Mouse (Mus musculus) forebrain, embryonic 15.5 days (tissue): ENCODE data around the gene Gm5157. TPM values are rescaled to one million over a fixed set of nuclear protein-coding genes. Genes with fewer than 3 reads are reported as not detected.
"Not testable (repeated sequence)": the region's sequence is repeated elsewhere in the genome, so short reads cannot be mapped to it uniquely, and the experiment has no call there.

Experiments
- ATAC-seq: fragments of 200-750 bp; cut with Nextera tagmentation; replicated peaks from 2 replicates; pipeline ENCODE4 v1.8.0; 2017; ENCODE audit warnings: mild to moderate bottlenecking, moderate TSS enrichment, moderate library complexity
- H3K27ac ChIP-seq: fragments of 300-500 bp; sonication (generic); replicated peaks from 2 replicates; pipeline ENCODE4 v1.5.1; 2015; ENCODE audit warnings: mild to moderate bottlenecking, inconsistent platforms
- H3K27me3 ChIP-seq: fragments of 300-500 bp; sonication (generic); 2 replicates; pipeline ENCODE4 v1.6.1; 2015; ENCODE audit warnings: inconsistent platforms
- H3K36me3 ChIP-seq: fragments of 300-500 bp; sonication (generic); 2 replicates; pipeline ENCODE4 v1.6.1; 2015; ENCODE audit warnings: mild to moderate bottlenecking, inconsistent platforms
- H3K4me1 ChIP-seq: fragments of 300-500 bp; sonication (generic); 2 replicates; pipeline ENCODE4 v1.6.1; 2015; ENCODE audit warnings: inconsistent platforms
- H3K4me2 ChIP-seq: fragments of 300-500 bp; sonication (generic); replicated peaks from 2 replicates; pipeline ENCODE4 v1.6.1; 2015; ENCODE audit warnings: mild to moderate bottlenecking, inconsistent platforms
- H3K4me3 ChIP-seq: fragments of 300-500 bp; sonication (generic); 2 replicates; pipeline ENCODE4 v1.5.1; 2015; ENCODE audit warnings: mild to moderate bottlenecking, inconsistent platforms
- H3K9ac ChIP-seq: fragments of 300-500 bp; sonication (generic); replicated peaks from 2 replicates; pipeline ENCODE4 v1.6.1; 2015; ENCODE audit warnings: mild to moderate bottlenecking, inconsistent platforms
- H3K9me3 ChIP-seq: fragments of 300-500 bp; sonication (generic); 2 replicates; pipeline ENCODE4 v1.6.1; 2016; ENCODE audit warnings: inconsistent platforms
- WGBS: fragments of 180-500 bp; shearing (Covaris S2); methylation state at CpG from one replicate; pipeline ENCODE4 v1.1.7; 2015; ENCODE audit warnings: mixed read lengths; 5-methylcytosine and 5-hydroxymethylcytosine counted together
- polyA plus RNA-seq: library from polyadenylated mRNA; unstranded; fragments of >200 nt; fragmentation: Nextera tagmentation; extraction: Ambion mirVana; gene quantifications from 2 replicates; pipeline ENCODE4 v1.2.1, GENCODE M21; 2015

Gm5157 gene
- polyA plus RNA-seq, result not detected in 2 replicates

DNA sequence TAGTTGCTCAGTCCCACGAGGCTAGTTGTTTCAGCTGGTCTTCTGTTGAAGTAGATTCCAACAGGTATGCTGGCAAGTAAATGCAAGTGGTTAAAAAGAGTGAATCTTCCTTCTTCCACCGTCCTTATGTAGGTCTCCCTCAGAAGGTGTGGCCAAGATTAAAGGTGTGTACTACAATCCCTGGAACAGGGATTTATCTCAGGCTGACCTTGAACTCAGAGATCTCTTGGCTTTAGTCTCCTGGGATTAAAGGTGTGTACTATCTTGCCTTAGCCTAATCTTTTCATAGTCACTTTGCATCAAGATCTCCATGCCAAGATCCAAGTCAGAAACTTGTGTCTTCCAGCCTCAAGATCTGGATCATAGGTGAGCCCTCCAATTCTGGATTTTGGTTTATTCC is at the start of gene Gm5157:
Gene Gm5157, minus strand, starts transcription at position 101 of the 400 bp plus-strand sequence.
- not testable (repeated sequence) for ATAC-seq, H3K4me1 ChIP-seq, H3K4me2 ChIP-seq, H3K27me3 ChIP-seq, H3K9me3 ChIP-seq, H3K9ac ChIP-seq, H3K4me3 ChIP-seq, H3K36me3 ChIP-seq, H3K27ac ChIP-seq
- 41% methylated on average over 1 of the region's 2 CpGs for WGBS

DNA sequence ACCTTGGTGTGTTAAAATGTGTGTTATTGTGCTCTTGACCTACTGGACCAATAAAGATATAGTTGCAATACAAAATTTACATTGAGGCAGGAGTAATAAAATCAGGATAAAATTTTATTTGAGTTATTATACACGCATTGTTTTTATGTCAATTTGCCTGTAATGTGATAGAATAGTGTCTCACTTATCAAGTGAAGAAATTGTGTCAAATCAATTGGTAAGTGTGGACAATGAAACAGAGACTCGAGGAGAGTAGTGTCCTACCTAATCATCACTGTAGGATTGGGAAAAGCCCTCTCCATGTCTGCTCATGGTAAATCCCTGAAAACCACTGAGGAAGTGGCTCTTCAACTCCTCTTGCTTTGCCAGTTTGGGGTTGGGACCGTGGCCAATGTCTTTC is 28.3 kb downstream of the Gm5157 start, which contains the start of gene Vmn1r123:
Gene Vmn1r123, plus strand, starts transcription at position 301 of the 400 bp plus-strand sequence.
- H3K4me1 ChIP-seq, H3K9ac ChIP-seq, ATAC-seq, H3K4me3 ChIP-seq, H3K27ac ChIP-seq, H3K36me3 ChIP-seq, H3K4me2 ChIP-seq, H3K9me3 ChIP-seq, H3K27me3 ChIP-seq: not testable (repeated sequence)
- WGBS, result 13% methylated on average over 1 of the region's 3 CpGs

Other genes starting within 250 kb of the Gm5157 start
- gene Vmn1r119, start 178.0 kb downstream of the Gm5157 start, polyA plus RNA-seq, result not detected in 2 replicates
- not detected in 2 replicates for gene Vmn1r120, start 136.6 kb downstream of the Gm5157 start, polyA plus RNA-seq
- gene Vmn1r121, start 91.9 kb downstream of the Gm5157 start, polyA plus RNA-seq, result not detected in 2 replicates
- gene Vmn1r122, start 56.3 kb downstream of the Gm5157 start, polyA plus RNA-seq, result not detected in 2 replicates
- not detected in 2 replicates for gene Vmn1r123, start 28.2 kb downstream of the Gm5157 start, polyA plus RNA-seq
- gene Vmn1r124, start 70.2 kb upstream of the Gm5157 start, polyA plus RNA-seq, result not detected in 2 replicates
- not detected in 2 replicates for gene Vmn1r125, start 81.8 kb upstream of the Gm5157 start, polyA plus RNA-seq
- gene Vmn1r126, start 111.0 kb upstream of the Gm5157 start, polyA plus RNA-seq, result not detected in 2 replicates
- gene Vmn1r127, start 129.4 kb upstream of the Gm5157 start, polyA plus RNA-seq, result not detected in 2 replicates
- not detected in 2 replicates for gene Vmn1r128, start 158.9 kb upstream of the Gm5157 start, polyA plus RNA-seq
- not detected in 2 replicates for gene Vmn1r129, start 170.9 kb upstream of the Gm5157 start, polyA plus RNA-seq
- gene Gm6882, start 242.3 kb upstream of the Gm5157 start, polyA plus RNA-seq, result not detected in 2 replicates